Mouse (Mus musculus): ENCODE data around the gene Azin2.

DNA sequence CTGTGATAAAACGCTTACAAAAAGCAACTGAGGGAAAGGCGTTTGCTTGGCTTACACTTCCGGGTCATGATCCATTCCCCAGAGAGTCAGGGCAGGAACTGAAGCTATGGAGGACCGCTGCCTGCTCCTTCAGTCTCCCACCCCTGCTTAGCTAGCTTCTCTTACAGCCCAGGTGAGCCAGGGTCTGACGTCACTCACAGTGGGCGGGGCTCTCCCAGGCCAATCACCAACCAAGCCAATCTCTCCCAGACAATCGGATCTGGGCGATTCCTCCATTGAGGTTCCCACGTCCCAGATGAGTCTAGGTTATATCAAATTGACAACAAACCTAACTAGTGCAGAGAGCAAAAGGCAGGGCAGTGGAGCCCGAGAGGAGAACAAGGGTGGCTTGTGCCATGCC is 43.1 kb downstream of the Azin2 start:
- no peak for TF ChIP-seq CTCF (IDR thresholded peaks at IDR 0.05; ENCODE audit: extremely low read depth, insufficient read depth, insufficient read length, insufficient replicate concordance)
- no peak for TF ChIP-seq POLR2A (IDR thresholded peaks at IDR 0.05; ENCODE audit: low read depth, low read length)
